28 mouse cellular contexts compared by ENCODE assay signal in the genomic region with DNA sequence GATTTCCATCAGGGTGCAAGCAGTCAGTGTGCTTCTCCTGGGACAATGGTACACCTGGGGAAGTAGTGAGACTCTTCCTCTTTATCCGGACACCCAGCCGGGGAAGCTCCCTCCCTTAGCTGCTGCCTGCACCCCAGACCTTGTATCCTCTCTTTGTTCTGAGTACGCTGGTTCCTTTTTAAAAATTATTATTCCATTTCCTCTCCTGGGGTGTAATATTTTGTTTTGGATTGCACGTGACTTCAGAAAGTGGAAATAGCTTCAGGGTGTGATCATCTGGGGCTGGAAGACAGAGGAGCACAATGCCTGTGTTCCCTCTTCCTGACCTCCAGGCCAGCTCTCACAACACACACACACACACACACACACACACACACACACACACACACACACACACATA. TPM values are rescaled to one million over a fixed set of nuclear protein-coding genes. Genes with fewer than 3 reads are reported as not detected.
A peak's percentile ranks its signal among the peaks of the same experiment; 100 is the strongest.
DNase-seq lines count a peak whose midpoint lies in the region; ATAC-seq lines count a peak whose summit lies in the region.
"Had no signal": no experiment of that assay in that cellular context is flagged by ENCODE, and none has a peak within 500 bp of the region (broad histone marks: within the 10 kb centered on the region; RNA-seq: fewer than 3 reads in every experiment).

No protein-coding gene starts in this region.

- 61% methylated on average over 4 of the region's 4 CpGs for WGBS in heart, embryonic 11.5 days (ENCODE audit: insufficient replicate concordance)

- no peak overlapping the region for H3K27ac ChIP-seq in heart, embryonic 11.5 days (ENCODE audit: low read depth, low read length)
- H3K27ac ChIP-seq: embryonic facial prominence, embryonic 12.5 days; forebrain, embryonic 10.5 days; forebrain, embryonic 15.5 days; heart, adult 2 months; heart, embryonic 15.5 days; liver, embryonic 14.5 days; midbrain, embryonic 10.5 days; midbrain, embryonic 15.5 days had no signal

- no peaks in the 10 kb centered on the region for H3K4me1 ChIP-seq in heart, embryonic 11.5 days (ENCODE audit: control insufficient read depth, insufficient read depth, low read length)
- H3K4me1 ChIP-seq: embryonic facial prominence, embryonic 12.5 days; forebrain, embryonic 10.5 days; forebrain, embryonic 15.5 days; heart, embryonic 15.5 days; midbrain, embryonic 10.5 days; midbrain, embryonic 15.5 days had no signal

- ATAC-seq in heart, embryonic 11.5 days (replicated peaks; ENCODE audit: insufficient number of reproducible peaks, low FRiP score, low TSS enrichment) = no peak
- no peak for ATAC-seq in erythroid progenitor cell, adult 5-6 weeks (replicated peaks; ENCODE audit: low FRiP score, poor library complexity, severe bottlenecking)
- ATAC-seq: forebrain, embryonic 15.5 days; hindbrain, embryonic 16.5 days; midbrain, embryonic 15.5 days had no signal

- H3K4me2 ChIP-seq in heart, embryonic 11.5 days = no peak overlapping the region
- H3K4me2 ChIP-seq: embryonic facial prominence, embryonic 12.5 days; forebrain, embryonic 15.5 days; heart, embryonic 15.5 days; midbrain, embryonic 15.5 days had no signal

- no peaks in the 10 kb centered on the region for H3K36me3 ChIP-seq in heart, embryonic 11.5 days (ENCODE audit: control insufficient read depth, insufficient read depth, low read length)
- H3K36me3 ChIP-seq: embryonic facial prominence, embryonic 12.5 days; forebrain, embryonic 10.5 days; forebrain, embryonic 15.5 days; G1E; heart, embryonic 15.5 days; midbrain, embryonic 10.5 days; midbrain, embryonic 15.5 days had no signal

- H3K27me3 ChIP-seq in heart, embryonic 11.5 days (ENCODE audit: control insufficient read depth, insufficient read depth, low read length) = 0 out of 2 replicates have a peak, but pooled peaks cover 3% of the 10 kb centered on the region
- H3K27me3 ChIP-seq: embryonic facial prominence, embryonic 12.5 days; forebrain, embryonic 15.5 days; midbrain, embryonic 15.5 days had no signal

- H3K4me3 ChIP-seq in heart, embryonic 11.5 days (ENCODE audit: low read depth, low read length) = no peak overlapping the region
- H3K4me3 ChIP-seq: embryonic facial prominence, embryonic 12.5 days; forebrain, embryonic 10.5 days; forebrain, embryonic 15.5 days; heart, adult 2 months; heart, embryonic 15.5 days; midbrain, embryonic 10.5 days; midbrain, embryonic 15.5 days had no signal

- DNase-seq in heart, adult 8-10 months (ENCODE audit: low spot score) = peak; percentile 32
- peak; percentile 23 for DNase-seq in kidney, postnatal 10 days
- no peak for DNase-seq in kidney, postnatal 4 days
- DNase-seq in kidney, postnatal 25 days = peak; percentile 25 to 53
- no peak for DNase-seq in B cell, adult 2 months
- DNase-seq: cerebellum, adult 11 months; cerebellum, adult 9-10 months; cerebellum, postnatal 36 days; gastrocnemius, postnatal 36 days; heart, adult 2 months; layer of hippocampus, postnatal 36 days; left cerebral cortex, postnatal 4 days; lung, adult 2 months; lung, postnatal 10 days; right cerebral cortex, postnatal 25 days; thymus, postnatal 14 days had no signal

- H3K9ac ChIP-seq in heart, embryonic 11.5 days (ENCODE audit: low read depth, low read length) = no peak overlapping the region
- H3K9ac ChIP-seq: embryonic facial prominence, embryonic 12.5 days; forebrain, embryonic 15.5 days; heart, embryonic 15.5 days; liver, embryonic 14.5 days; midbrain, embryonic 15.5 days had no signal

- no peaks in the 10 kb centered on the region for H3K9me3 ChIP-seq in heart, embryonic 11.5 days (replicated peaks; ENCODE audit: control insufficient read depth, low read length)
- H3K9me3 ChIP-seq: embryonic facial prominence, embryonic 12.5 days; forebrain, embryonic 10.5 days; forebrain, embryonic 15.5 days; G1E; heart, embryonic 15.5 days; midbrain, embryonic 10.5 days; midbrain, embryonic 15.5 days had no signal

RNA-seq across cellular contexts. Expression of a gene that starts 2.5 kb away (rescaled TPM):
- total RNA-seq in heart, adult 8-10 months (2022) = under 1 TPM; 0.35 to 0.92 (median 0.67) TPM
- polyA plus RNA-seq in heart, embryonic 11.5 days (2014; fragmentation: Nextera tagmentation; extraction: Ambion mirVana) = 0.19 and 0.35 TPM in 2 replicates
- total RNA-seq in erythroid progenitor cell, adult 5-6 weeks (2015; ENCODE audit: low replicate concordance) = 0.36 and 0.84 TPM in 2 replicates
- 0.26 and 0.30 TPM in 2 replicates for total RNA-seq in erythroid progenitor cell, adult 5-6 weeks (2017; ENCODE audit: low replicate concordance)
- polyA plus RNA-seq: C2C12, G1E had no signal

RNA-seq across cellular contexts. Expression of a gene that starts 35.2 kb away (rescaled TPM):
- total RNA-seq in heart, adult 8-10 months (2022) = under 1 TPM in 3 of 4 experiments, not detected in 1; 0.16 to 0.66 (median 0.28) TPM
- polyA plus RNA-seq in heart, embryonic 11.5 days (2014; fragmentation: Nextera tagmentation; extraction: Ambion mirVana) = 4.5 and 6.3 TPM in 2 replicates
- not detected in 2 replicates for total RNA-seq in erythroid progenitor cell, adult 5-6 weeks (2015; ENCODE audit: low replicate concordance)
- not detected in 2 replicates for total RNA-seq in erythroid progenitor cell, adult 5-6 weeks (2017; ENCODE audit: low replicate concordance)
- polyA plus RNA-seq: G1E had no signal

Comparison
In these comparisons a context has a peak if more than half of its experiments do, and no peak if none do; other contexts are left out.
1. DNase-seq: peak in heart, adult 8-10 months (single experiment), kidney, postnatal 10 days (single experiment) and kidney, postnatal 25 days (2 of 2); none in kidney, postnatal 4 days (0 of 2) and B cell, adult 2 months (0 of 2).